Mouse (Mus musculus): ENCODE results near the gene Ykt6. TPM values are rescaled to one million over a fixed set of nuclear protein-coding genes. Genes with fewer than 3 reads are reported as not detected.

Ykt6 gene
- polyA plus RNA-seq, 1 experiment = 89.7 TPM

DNA sequence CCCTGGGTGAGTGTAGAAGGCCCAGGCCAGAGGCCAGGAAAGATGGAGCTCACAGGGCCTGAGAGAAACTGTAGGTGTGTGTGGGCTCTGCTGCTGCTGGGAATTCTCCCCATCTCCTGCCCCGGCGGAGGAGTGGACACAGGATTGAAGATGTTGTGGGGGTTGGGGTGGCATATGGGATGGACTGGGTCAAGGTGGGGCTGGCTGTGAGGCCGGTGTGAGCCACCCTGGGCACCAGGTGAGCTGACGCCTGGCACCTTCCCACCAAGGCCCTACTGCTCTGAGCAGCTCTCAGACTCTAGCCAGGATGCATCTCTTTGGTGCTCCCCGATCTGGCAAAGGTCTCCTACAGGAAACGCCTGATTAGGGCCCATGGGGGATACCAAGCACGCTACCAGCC, 25.8 kb downstream of the Ykt6 start:
- TF ChIP-seq TCF12 (IDR thresholded peaks at IDR 0.05; ENCODE audit: insufficient read depth, poor library complexity, severe bottlenecking) (no peak), MYOD1 (IDR thresholded peaks at IDR 0.05; ENCODE audit: control insufficient read depth in 1 of 3, insufficient read length in 2 of 3, low read depth in 2 of 3) (no peak), POLR2A (IDR thresholded peaks at IDR 0.05; ENCODE audit: insufficient read length, low read depth) (no peak)
- no peak overlapping the region for H3K4me3 ChIP-seq
- no peaks in the 10 kb centered on the region for H3K36me3 ChIP-seq (ENCODE audit: control insufficient read depth, insufficient read depth)
- no peak overlapping the region for H3ac ChIP-seq (ENCODE audit: control insufficient read depth, insufficient read length)
- H3K27me3 ChIP-seq (ENCODE audit: control insufficient read depth, insufficient read depth, insufficient read length) = peaks cover 36% of the 10 kb centered on the region
- no peak overlapping the region for H3K4me2 ChIP-seq (ENCODE audit: low read depth)
- H3K79me2 ChIP-seq (ENCODE audit: control insufficient read depth, insufficient read depth) = no peaks in the 10 kb centered on the region

DNA sequence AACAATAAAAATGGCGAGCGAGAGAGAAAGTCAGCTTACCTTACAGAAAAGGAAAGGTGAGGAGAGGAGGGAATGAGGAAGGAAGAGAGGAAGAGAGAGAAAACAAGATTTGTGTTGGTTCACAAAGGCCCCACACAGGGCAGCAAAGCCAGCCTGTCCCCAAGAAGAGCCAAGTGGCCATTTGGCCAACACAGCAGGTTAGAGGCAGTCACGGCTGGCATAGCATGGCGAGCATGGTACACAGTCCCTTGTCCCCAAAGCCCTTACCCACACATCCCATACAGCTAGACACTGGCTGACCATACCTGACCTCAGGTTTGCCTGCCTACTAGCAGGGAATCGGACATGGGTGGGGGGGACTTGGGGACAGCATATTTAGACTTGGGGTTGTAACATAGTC, 28.1 kb downstream of the Ykt6 start:
- Histone ChIP-seq H3K79me2 (ENCODE audit: control insufficient read depth, insufficient read depth) (no peaks in the 10 kb centered on the region), H3K27me3 (ENCODE audit: control insufficient read depth, insufficient read depth, insufficient read length) (peaks cover 59% of the 10 kb centered on the region), H3ac (ENCODE audit: control insufficient read depth, insufficient read length) (no peak overlapping the region), H3K4me3 (no peak overlapping the region), H3K4me2 (ENCODE audit: low read depth) (no peak overlapping the region), H3K36me3 (ENCODE audit: control insufficient read depth, insufficient read depth) (no peaks in the 10 kb centered on the region)
- no peak for TF ChIP-seq SRF (IDR thresholded peaks at IDR 0.05; ENCODE audit: control insufficient read depth, insufficient read length, low read depth)
- no peak for TF ChIP-seq E2F4 (IDR thresholded peaks at IDR 0.05; ENCODE audit: insufficient read depth)
- no peak for TF ChIP-seq MYOG (IDR thresholded peaks at IDR 0.05; ENCODE audit: control insufficient read depth in 1 of 3, insufficient read depth in 1 of 3, insufficient read length in 2 of 3, low read depth in 2 of 3)
- no peak for TF ChIP-seq USF1 (IDR thresholded peaks at IDR 0.05; ENCODE audit: low read depth)
- no peak for TF ChIP-seq TCF12 (IDR thresholded peaks at IDR 0.05; ENCODE audit: insufficient read depth, poor library complexity, severe bottlenecking)
- no peak for TF ChIP-seq CEBPB (IDR thresholded peaks at IDR 0.05; ENCODE audit: insufficient read depth, poor library complexity, severe bottlenecking)
- TF ChIP-seq REST (IDR thresholded peaks at IDR 0.05; ENCODE audit: insufficient read depth, insufficient read length) = no peak
- TF ChIP-seq POLR2A (IDR thresholded peaks at IDR 0.05; ENCODE audit: insufficient read length, low read depth) = no peak
- TF ChIP-seq POLR2AphosphoS2 (IDR thresholded peaks at IDR 0.05; ENCODE audit: insufficient read length, low read depth) = no peak
- no peak for TF ChIP-seq MAX (IDR thresholded peaks at IDR 0.05; ENCODE audit: low read depth)
- TF ChIP-seq TCF3 (IDR thresholded peaks at IDR 0.05; ENCODE audit: insufficient read length, low read depth) = no peak
- no peak for TF ChIP-seq MYOD1 (IDR thresholded peaks at IDR 0.05; ENCODE audit: control insufficient read depth in 1 of 3, insufficient read length in 2 of 3, low read depth in 2 of 3)

DNA sequence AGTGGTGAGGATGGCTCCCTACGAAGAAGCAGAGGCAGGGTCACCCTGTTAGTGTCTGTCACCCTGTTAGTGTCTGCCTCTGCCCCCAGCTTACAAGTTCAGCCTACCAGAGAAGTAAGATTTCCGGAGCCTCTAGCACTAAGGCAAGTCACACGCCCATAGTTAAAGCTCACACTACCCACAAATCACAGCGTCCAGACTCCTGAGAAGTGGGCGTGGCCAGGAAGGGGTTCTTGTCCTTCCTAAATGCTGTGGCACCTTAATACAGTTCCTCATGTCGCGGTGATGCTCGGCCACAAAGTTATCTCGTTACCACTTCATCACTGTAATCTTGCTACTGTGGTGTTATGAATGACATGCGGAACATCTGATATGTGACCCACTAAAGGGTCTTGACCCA, 32.6 kb downstream of the Ykt6 start:
- Histone ChIP-seq H3K4me2 (ENCODE audit: low read depth) (no peak overlapping the region), H3K4me3 (no peak overlapping the region), H3ac (ENCODE audit: control insufficient read depth, insufficient read length) (no peak overlapping the region), H3K79me2 (ENCODE audit: control insufficient read depth, insufficient read depth) (no peaks in the 10 kb centered on the region), H3K27me3 (ENCODE audit: control insufficient read depth, insufficient read depth, insufficient read length) (peaks cover 52% of the 10 kb centered on the region), H3K36me3 (ENCODE audit: control insufficient read depth, insufficient read depth) (no peaks in the 10 kb centered on the region)
- TF ChIP-seq TCF3 (IDR thresholded peaks at IDR 0.05; ENCODE audit: insufficient read length, low read depth) = no peak
- TF ChIP-seq TCF12 (IDR thresholded peaks at IDR 0.05; ENCODE audit: insufficient read depth, poor library complexity, severe bottlenecking) = no peak
- TF ChIP-seq SRF (IDR thresholded peaks at IDR 0.05; ENCODE audit: control insufficient read depth, insufficient read length, low read depth) = no peak
- TF ChIP-seq E2F4 (IDR thresholded peaks at IDR 0.05; ENCODE audit: insufficient read depth) = no peak
- TF ChIP-seq REST (IDR thresholded peaks at IDR 0.05; ENCODE audit: insufficient read depth, insufficient read length) = no peak
- TF ChIP-seq MYOG (IDR thresholded peaks at IDR 0.05; ENCODE audit: control insufficient read depth in 1 of 3, insufficient read depth in 1 of 3, insufficient read length in 2 of 3, low read depth in 2 of 3) = no peak
- TF ChIP-seq POLR2AphosphoS2 (IDR thresholded peaks at IDR 0.05; ENCODE audit: insufficient read length, low read depth) = no peak
- TF ChIP-seq MYOD1 (IDR thresholded peaks at IDR 0.05; ENCODE audit: control insufficient read depth in 1 of 3, insufficient read length in 2 of 3, low read depth in 2 of 3) = no peak
- no peak for TF ChIP-seq CEBPB (IDR thresholded peaks at IDR 0.05; ENCODE audit: insufficient read depth, poor library complexity, severe bottlenecking)
- TF ChIP-seq MAX (IDR thresholded peaks at IDR 0.05; ENCODE audit: low read depth) = no peak
- TF ChIP-seq USF1 (IDR thresholded peaks at IDR 0.05; ENCODE audit: low read depth) = no peak
- no peak for TF ChIP-seq POLR2A (IDR thresholded peaks at IDR 0.05; ENCODE audit: insufficient read length, low read depth)

DNA sequence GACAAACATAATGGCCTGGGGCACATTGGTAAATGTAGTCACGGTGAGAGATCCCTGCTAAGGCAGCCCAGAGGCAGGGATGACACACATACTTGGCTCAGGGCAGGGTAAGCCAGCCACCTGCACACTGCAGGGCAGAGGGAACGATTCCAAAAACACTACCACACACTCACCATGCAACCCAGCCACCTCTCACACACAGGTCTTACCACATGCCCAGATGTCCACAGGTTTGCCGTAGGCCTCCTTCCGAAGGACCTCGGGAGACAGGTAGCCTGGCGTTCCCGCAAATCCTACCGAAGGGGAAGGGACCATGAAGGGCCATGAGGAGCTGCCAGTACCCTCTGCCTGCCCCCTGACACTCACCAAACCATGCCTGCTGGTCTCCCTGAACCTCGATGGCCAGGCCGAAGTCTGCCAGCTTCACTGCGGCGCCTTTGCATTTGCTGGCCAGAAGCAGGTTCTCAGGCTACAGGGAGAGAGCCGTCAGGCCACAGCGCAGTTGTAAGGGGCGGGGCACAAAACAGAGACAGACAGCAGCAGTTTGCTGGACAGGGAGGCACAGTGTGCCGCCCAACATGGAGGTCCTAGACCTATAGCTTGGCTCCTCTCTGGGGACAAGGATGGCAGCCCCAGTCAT, 34.6 kb downstream of the Ykt6 start:
- no peak overlapping the region for H3K4me2 ChIP-seq (ENCODE audit: low read depth)
- H3K27me3 ChIP-seq (ENCODE audit: control insufficient read depth, insufficient read depth, insufficient read length) = peaks cover 53% of the 10 kb centered on the region
- TF ChIP-seq REST (IDR thresholded peaks at IDR 0.05; ENCODE audit: insufficient read depth, insufficient read length) = no peak
- no peak for TF ChIP-seq TCF3 (IDR thresholded peaks at IDR 0.05; ENCODE audit: insufficient read length, low read depth)
- no peak for TF ChIP-seq USF1 (IDR thresholded peaks at IDR 0.05; ENCODE audit: low read depth)
- no peak for TF ChIP-seq POLR2AphosphoS2 (IDR thresholded peaks at IDR 0.05; ENCODE audit: insufficient read length, low read depth)
- no peak for TF ChIP-seq MYOG (IDR thresholded peaks at IDR 0.05; ENCODE audit: control insufficient read depth in 1 of 3, insufficient read depth in 1 of 3, insufficient read length in 2 of 3, low read depth in 2 of 3)
- TF ChIP-seq SRF (IDR thresholded peaks at IDR 0.05; ENCODE audit: control insufficient read depth, insufficient read length, low read depth) = no peak
- no peak for TF ChIP-seq MAX (IDR thresholded peaks at IDR 0.05; ENCODE audit: low read depth)
- no peak for TF ChIP-seq POLR2A (IDR thresholded peaks at IDR 0.05; ENCODE audit: insufficient read length, low read depth)
- TF ChIP-seq TCF12 (IDR thresholded peaks at IDR 0.05; ENCODE audit: insufficient read depth, poor library complexity, severe bottlenecking) = no peak
- TF ChIP-seq MYOD1 (IDR thresholded peaks at IDR 0.05; ENCODE audit: control insufficient read depth in 1 of 3, insufficient read length in 2 of 3, low read depth in 2 of 3) = no peak
- TF ChIP-seq E2F4 (IDR thresholded peaks at IDR 0.05; ENCODE audit: insufficient read depth) = no peak
- TF ChIP-seq CEBPB (IDR thresholded peaks at IDR 0.05; ENCODE audit: insufficient read depth, poor library complexity, severe bottlenecking) = no peak
- H3K79me2 ChIP-seq (ENCODE audit: control insufficient read depth, insufficient read depth) = no peaks in the 10 kb centered on the region
- no peak overlapping the region for H3ac ChIP-seq (ENCODE audit: control insufficient read depth, insufficient read length)
- H3K36me3 ChIP-seq (ENCODE audit: control insufficient read depth, insufficient read depth) = no peaks in the 10 kb centered on the region
- H3K4me3 ChIP-seq = no peak overlapping the region
